Mouse (Mus musculus) heart, embryonic 12.5 days (tissue): ENCODE measurements around the gene Dhx37. TPM values are rescaled to one million over a fixed set of nuclear protein-coding genes. Genes with fewer than 3 reads are reported as not detected.

Experiments used
- ATAC-seq: fragments of 200-750 bp; cut with Nextera tagmentation; 2 replicates; pipeline ENCODE4 v1.8.0; 2017; ENCODE audit warnings: moderate TSS enrichment, moderate library complexity; ENCODE audit not compliant: insufficient number of reproducible peaks, low FRiP score
- H3K27ac ChIP-seq: fragments of 300-500 bp; sonication (generic); 2 replicates; pipeline ENCODE4 v1.5.1; 2016; ENCODE audit warnings: mild to moderate bottlenecking, moderate library complexity; ENCODE audit not compliant: poor library complexity, severe bottlenecking
- H3K27me3 ChIP-seq: fragments of 300-500 bp; sonication (generic); replicated peaks from 2 replicates; pipeline ENCODE4 v1.6.1; 2016; ENCODE audit warnings: mild to moderate bottlenecking, moderate library complexity
- H3K36me3 ChIP-seq: fragments of 300-500 bp; sonication (generic); 2 replicates; pipeline ENCODE4 v1.6.1; 2016; ENCODE audit warnings: mild to moderate bottlenecking, moderate library complexity
- H3K4me1 ChIP-seq: fragments of 300-500 bp; sonication (generic); replicated peaks from 2 replicates; pipeline ENCODE4 v1.6.1; 2016; ENCODE audit warnings: mild to moderate bottlenecking
- H3K4me2 ChIP-seq: fragments of 300-500 bp; sonication (generic); 2 replicates; pipeline ENCODE4 v1.6.1; 2016; ENCODE audit warnings: mild to moderate bottlenecking, moderate library complexity
- H3K4me3 ChIP-seq: fragments of 300-500 bp; sonication (generic); 2 replicates; pipeline ENCODE4 v1.5.1; 2016; ENCODE audit warnings: mild to moderate bottlenecking
- H3K9ac ChIP-seq: fragments of 300-500 bp; sonication (generic); 2 replicates; pipeline ENCODE4 v1.6.1; 2016; ENCODE audit warnings: mild to moderate bottlenecking, moderate library complexity
- H3K9me3 ChIP-seq: fragments of 300-500 bp; sonication (generic); replicated peaks from 2 replicates; pipeline ENCODE4 v1.6.1; 2016; ENCODE audit warnings: mild to moderate bottlenecking, moderate library complexity
- WGBS: fragments of 180-500 bp; shearing (Covaris S2); methylation state at CpG from one replicate; pipeline ENCODE4 v1.1.7; 2016; 5-methylcytosine and 5-hydroxymethylcytosine counted together
- polyA plus RNA-seq: library from polyadenylated mRNA; unstranded; fragments of >200 nt; fragmentation: Nextera tagmentation; extraction: Ambion mirVana; gene quantifications from 2 replicates; pipeline ENCODE4 v1.2.1, GENCODE M21; 2016

Gene Dhx37
- polyA plus RNA-seq, 1 experiment from 2014 or later: 11.4 TPM

- H3K27ac ChIP-seq: no peak overlapping the region
- H3K4me3 ChIP-seq: no peak overlapping the region
- H3K4me2 ChIP-seq: no peak overlapping the region
- H3K9ac ChIP-seq: no peak overlapping the region
- no peak for ATAC-seq
- 73% methylated on average over 9 of the region's 9 CpGs for WGBS
- no peaks in the 10 kb centered on the region for H3K9me3 ChIP-seq
- no peaks in the 10 kb centered on the region for H3K36me3 ChIP-seq
- H3K4me1 ChIP-seq: peaks cover 18% of the 10 kb centered on the region
- H3K27me3 ChIP-seq: no peaks in the 10 kb centered on the region
Measured at GRCm38 (mm10) chr5:125472796-125473475, 39.0 kb upstream of the Dhx37 start.

- H3K27me3 ChIP-seq: no peaks in the 10 kb centered on the region
- no peaks in the 10 kb centered on the region for H3K9me3 ChIP-seq
- H3K27ac ChIP-seq: no peak overlapping the region
- no peak overlapping the region for H3K4me2 ChIP-seq
- 82% methylated on average over 4 of the region's 4 CpGs for whole genome bisulfite sequencing
- no peaks in the 10 kb centered on the region for H3K36me3 ChIP-seq
- no peak overlapping the region for H3K9ac ChIP-seq
- H3K4me3 ChIP-seq: no peak overlapping the region
- no peaks in the 10 kb centered on the region for H3K4me1 ChIP-seq
- ATAC-seq: no peak
Measured at GRCm38 (mm10) chr5:125470713-125471112, 36.8 kb upstream of the Dhx37 start.

- Histone ChIP-seq H3K4me3 (no peak overlapping the region), H3K36me3 (no peaks in the 10 kb centered on the region), H3K27me3 (no peaks in the 10 kb centered on the region), H3K4me1 (peaks cover 6% of the 10 kb centered on the region), H3K9me3 (no peaks in the 10 kb centered on the region), H3K27ac (no peak overlapping the region), H3K4me2 (no peak overlapping the region), H3K9ac (no peak overlapping the region)
- WGBS: 83% methylated on average over 14 of the region's 14 CpGs
- ATAC-seq: no peak
Measured at GRCm38 (mm10) chr5:125467261-125467660, 33.3 kb upstream of the Dhx37 start.

GRCm38 (mm10) chr5:125466483-125466882 is 32.6 kb upstream of the Dhx37 start:
- H3K4me2 ChIP-seq: no peak overlapping the region
- ATAC-seq: no peak

GRCm38 (mm10) chr5:125465701-125466106 is 31.8 kb upstream of the Dhx37 start:
- ATAC-seq: peak; percentile 100
- Histone ChIP-seq H3K36me3 (no peaks in the 10 kb centered on the region), H3K27me3 (no peaks in the 10 kb centered on the region), H3K4me1 (peaks cover 8% of the 10 kb centered on the region), H3K4me3 (peak overlapping the region; percentile 24), H3K9me3 (no peaks in the 10 kb centered on the region), H3K9ac (no peak overlapping the region), H3K27ac (no peak overlapping the region), H3K4me2 (peak overlapping the region; percentile 60)
- under 1% methylated on average over 25 of the region's 25 CpGs for WGBS

More at GRCm38 (mm10) chr5:125466483-125466882, 32.6 kb upstream of the Dhx37 start:
- 92% methylated on average over 5 of the region's 5 CpGs for WGBS
- H3K27ac ChIP-seq: no peak overlapping the region
- no peak overlapping the region for H3K9ac ChIP-seq
- H3K36me3 ChIP-seq: no peaks in the 10 kb centered on the region
- peaks cover 8% of the 10 kb centered on the region for H3K4me1 ChIP-seq
- H3K9me3 ChIP-seq: no peaks in the 10 kb centered on the region
- no peak overlapping the region for H3K4me3 ChIP-seq
- H3K27me3 ChIP-seq: no peaks in the 10 kb centered on the region

- H3K9me3 ChIP-seq: no peaks in the 10 kb centered on the region
- no peak overlapping the region for H3K27ac ChIP-seq
- peak overlapping the region; percentile 24 for H3K4me3 ChIP-seq
- WGBS: 39% methylated on average over 7 of the region's 7 CpGs
- peaks cover 8% of the 10 kb centered on the region for H3K4me1 ChIP-seq
- peak overlapping the region; percentile 32; the same call in 1 of the 2 replicates for H3K9ac ChIP-seq
- no peaks in the 10 kb centered on the region for H3K36me3 ChIP-seq
- H3K27me3 ChIP-seq: no peaks in the 10 kb centered on the region
- ATAC-seq: no peak
- peak overlapping the region; percentile 60 for H3K4me2 ChIP-seq
Measured at GRCm38 (mm10) chr5:125465192-125465591, 31.3 kb upstream of the Dhx37 start.

- Histone ChIP-seq H3K9me3 (no peaks in the 10 kb centered on the region), H3K9ac (no peak overlapping the region), H3K36me3 (0 out of 2 replicates have a peak, but pooled peaks cover 3% of the 10 kb centered on the region), H3K27ac (no peak overlapping the region), H3K27me3 (no peaks in the 10 kb centered on the region), H3K4me1 (peaks cover 8% of the 10 kb centered on the region), H3K4me2 (peak overlapping the region; percentile 31; the same call in 1 of the 2 replicates), H3K4me3 (no peak overlapping the region)
- ATAC-seq: no peak
- 40% methylated on average over 10 of the region's 10 CpGs for WGBS
Measured at GRCm38 (mm10) chr5:125461868-125462445, 28.0 kb upstream of the Dhx37 start.

- ATAC-seq: no peak
- 83% methylated on average over 3 of the region's 3 CpGs for WGBS
- Histone ChIP-seq H3K4me1 (peaks cover 8% of the 10 kb centered on the region), H3K9me3 (no peaks in the 10 kb centered on the region), H3K4me2 (no peak overlapping the region), H3K9ac (no peak overlapping the region), H3K36me3 (peaks cover 12% of the 10 kb centered on the region), H3K27me3 (no peaks in the 10 kb centered on the region), H3K27ac (no peak overlapping the region), H3K4me3 (no peak overlapping the region)
Measured at GRCm38 (mm10) chr5:125460574-125460973, 26.7 kb upstream of the Dhx37 start.

- Histone ChIP-seq H3K4me2 (no peak overlapping the region), H3K4me1 (0 out of 2 replicates have a peak, but pooled peaks cover 2% of the 10 kb centered on the region), H3K4me3 (no peak overlapping the region), H3K27ac (no peak overlapping the region), H3K9me3 (no peaks in the 10 kb centered on the region), H3K9ac (no peak overlapping the region), H3K27me3 (no peaks in the 10 kb centered on the region), H3K36me3 (peaks cover 31% of the 10 kb centered on the region)
- no peak for ATAC-seq
- WGBS: 81% methylated on average over 6 of the region's 6 CpGs
Measured at GRCm38 (mm10) chr5:125457538-125457937, 23.6 kb upstream of the Dhx37 start.

- peaks cover 43% of the 10 kb centered on the region for H3K36me3 ChIP-seq
- H3K4me3 ChIP-seq: no peak overlapping the region
- H3K27ac ChIP-seq: no peak overlapping the region
- no peaks in the 10 kb centered on the region for H3K9me3 ChIP-seq
- WGBS: 86% methylated on average over 6 of the region's 6 CpGs
- no peak for ATAC-seq
- H3K4me1 ChIP-seq: no peaks in the 10 kb centered on the region
- no peaks in the 10 kb centered on the region for H3K27me3 ChIP-seq
- no peak overlapping the region for H3K4me2 ChIP-seq
- no peak overlapping the region for H3K9ac ChIP-seq
Measured at GRCm38 (mm10) chr5:125456100-125456499, 22.2 kb upstream of the Dhx37 start.

- H3K4me3 ChIP-seq: no peak overlapping the region
- WGBS: 86% methylated on average over 9 of the region's 9 CpGs
- no peaks in the 10 kb centered on the region for H3K27me3 ChIP-seq
- H3K9ac ChIP-seq: no peak overlapping the region
- ATAC-seq: no peak
- no peak overlapping the region for H3K27ac ChIP-seq
- peaks cover 16% of the 10 kb centered on the region for H3K4me1 ChIP-seq
- no peak overlapping the region for H3K4me2 ChIP-seq
- no peaks in the 10 kb centered on the region for H3K9me3 ChIP-seq
- H3K36me3 ChIP-seq: peaks cover 39% of the 10 kb centered on the region
Measured at GRCm38 (mm10) chr5:125452573-125452972, 18.7 kb upstream of the Dhx37 start.
